Mouse (Mus musculus) spleen, adult 18-20 months (tissue): Measurements from ENCODE around the gene Olfr658.

ENCODE experiments used
- DNase-seq, 2 experiments: peaks; one replicate each; pipeline ENCODE4 v3.0.0; 2022; ENCODE audit warnings: mixed read lengths in 2 of 2

The Olfr658 gene

GRCm38 (mm10) chr7:104646841-104647482 lies at the start of gene Olfr658:
Gene Olfr658 (minus strand): TSS chr7:104647305.
- DNase-seq, result peak; percentile 24 to 52

- DNase-seq, result no peak
Observed at GRCm38 (mm10) chr7:104686201-104686600, 39.1 kb upstream of the Olfr658 start, which contains the start of gene Olfr661. Gene Olfr661 (plus strand): TSS chr7:104686501.

- DNase-seq, result no peak
Observed at GRCm38 (mm10) chr7:104666453-104666852, 19.3 kb upstream of the Olfr658 start, which contains the start of gene Olfr659. Gene Olfr659 (plus strand): TSS chr7:104666753.

- DNase-seq, result no peak
Observed at GRCm38 (mm10) chr7:104624494-104624893, 22.6 kb downstream of the Olfr658 start, which contains the start of gene Olfr657. Gene Olfr657 (plus strand): TSS chr7:104624794.

- no peak for DNase-seq
Observed at GRCm38 (mm10) chr7:104613655-104614054, 33.5 kb downstream of the Olfr658 start, which contains the start of gene Olfr656. Gene Olfr656 (plus strand): TSS chr7:104613955.

- no peak for DNase-seq
Observed at GRCm38 (mm10) chr7:104604727-104605126, 42.4 kb downstream of the Olfr658 start.

- peak; percentile 20 to 54 for DNase-seq
Observed at GRCm38 (mm10) chr7:104603173-104603572, 43.9 kb downstream of the Olfr658 start.

- DNase-seq, result no peak
Observed at GRCm38 (mm10) chr7:104601679-104602078, 45.4 kb downstream of the Olfr658 start, which contains the start of gene Olfr655. Gene Olfr655 (minus strand): TSS chr7:104601779.
